Mouse (Mus musculus) lung, adult 2 months (tissue): ENCODE results near the gene Oxct1.

Experiments used
- CTCF ChIP-seq: fragments of 200-500 bp; IDR thresholded peaks from 2 replicates; pipeline ENCODE4 v1.5.1; 2011; ENCODE audit warnings: mild to moderate bottlenecking, low read length, control low read depth; ENCODE audit not compliant: insufficient read depth
- POLR2A ChIP-seq: fragments of 200-500 bp; IDR thresholded peaks from 2 replicates; pipeline ENCODE4 v1.6.1; 2011; ENCODE audit warnings: low read depth, mild to moderate bottlenecking, control low read depth, low read length, borderline replicate concordance; ENCODE audit errors: extremely low read depth

- TF ChIP-seq POLR2A (no peak), CTCF (no peak)
Measured at GRCm38 (mm10) chr15:4063574-4063973, 37.4 kb downstream of the Oxct1 start.
